Mouse (Mus musculus) heart, embryonic 11.5 days (tissue): ENCODE results near the gene Abca6. TPM values are rescaled to one million over a fixed set of nuclear protein-coding genes. Genes with fewer than 3 reads are reported as not detected.

Experiments used
- ATAC-seq: fragments of 200-750 bp; cut with Nextera tagmentation; replicated peaks from 2 replicates; pipeline ENCODE4 v1.8.0; 2017; ENCODE audit warnings: moderate library complexity; ENCODE audit not compliant: insufficient number of reproducible peaks, low FRiP score, low TSS enrichment
- H3K27ac ChIP-seq: fragments of 300-500 bp; sonication (generic); 2 replicates; pipeline ENCODE4 v1.5.1; 2014; ENCODE audit warnings: mild to moderate bottlenecking, low read depth, low read length
- H3K27me3 ChIP-seq: fragments of 300-500 bp; sonication (generic); 2 replicates; pipeline ENCODE4 v1.6.1; 2014; ENCODE audit warnings: mild to moderate bottlenecking, low read length, mixed read lengths; ENCODE audit not compliant: control insufficient read depth, insufficient read depth
- H3K36me3 ChIP-seq: fragments of 300-500 bp; sonication (generic); 2 replicates; pipeline ENCODE4 v1.6.1; 2014; ENCODE audit warnings: mild to moderate bottlenecking, low read length, moderate library complexity, mixed read lengths; ENCODE audit not compliant: control insufficient read depth, insufficient read depth
- H3K4me1 ChIP-seq: fragments of 300-500 bp; sonication (generic); 2 replicates; pipeline ENCODE4 v1.6.1; 2014; ENCODE audit warnings: low read length; ENCODE audit not compliant: control insufficient read depth, insufficient read depth
- H3K4me2 ChIP-seq: fragments of 300-500 bp; sonication (generic); 2 replicates; pipeline ENCODE4 v1.6.1; 2014; ENCODE audit warnings: mild to moderate bottlenecking, moderate library complexity
- H3K4me3 ChIP-seq: fragments of 300-500 bp; sonication (generic); 2 replicates; pipeline ENCODE4 v1.5.1; 2014; ENCODE audit warnings: low read depth, low read length
- H3K9ac ChIP-seq: fragments of 300-500 bp; sonication (generic); 2 replicates; pipeline ENCODE4 v1.6.1; 2014; ENCODE audit warnings: mild to moderate bottlenecking, low read depth, low read length, moderate library complexity
- H3K9me3 ChIP-seq: fragments of 300-500 bp; sonication (generic); replicated peaks from 2 replicates; pipeline ENCODE4 v1.6.1; 2016; ENCODE audit warnings: low read length; ENCODE audit not compliant: control insufficient read depth
- WGBS: fragments of 180-500 bp; shearing (Covaris S2); extraction: QIAGEN DNeasy Blood & Tissue Kit; methylation state at CpG from one replicate; pipeline ENCODE4 v1.1.7; 2014; ENCODE audit not compliant: insufficient replicate concordance; 5-methylcytosine and 5-hydroxymethylcytosine counted together
- polyA plus RNA-seq: library from polyadenylated mRNA; unstranded; fragments of >200 nt; fragmentation: Nextera tagmentation; extraction: Ambion mirVana; gene quantifications from 2 replicates; pipeline ENCODE4 v1.2.1, GENCODE M21; 2014

The Abca6 gene
- polyA plus RNA-seq, 1 experiment from 2014 or later: 0.57 TPM

DNA sequence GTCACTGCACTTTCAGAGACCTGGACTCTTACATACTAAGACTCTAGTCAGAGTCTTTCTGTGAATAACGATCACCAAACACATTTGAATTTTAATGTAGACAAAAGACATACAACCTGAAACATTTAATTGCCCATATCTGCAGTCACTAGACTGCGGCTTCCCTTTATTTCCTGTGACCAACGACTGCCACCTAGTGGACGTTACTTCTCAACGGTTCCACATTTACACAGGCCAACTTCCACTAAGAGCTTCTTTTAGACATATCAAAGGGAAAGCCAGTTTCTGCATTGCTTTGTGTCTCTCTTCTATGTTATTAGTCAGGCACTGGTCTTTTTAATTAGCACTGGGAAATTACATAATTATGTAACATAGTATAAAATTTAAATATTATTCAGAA is 20.2 kb upstream of the Abca6 start:
- no peak overlapping the region for H3K27ac ChIP-seq
- no peak overlapping the region for H3K4me2 ChIP-seq
- no peak overlapping the region for H3K9ac ChIP-seq
- no peaks in the 10 kb centered on the region for H3K9me3 ChIP-seq
- no peaks in the 10 kb centered on the region for H3K36me3 ChIP-seq
- no peak overlapping the region for H3K4me3 ChIP-seq
- no peak for ATAC-seq
- WGBS: 9% methylated on average over 5 of the region's 5 CpGs
- H3K27me3 ChIP-seq: no peaks in the 10 kb centered on the region
- no peaks in the 10 kb centered on the region for H3K4me1 ChIP-seq

DNA sequence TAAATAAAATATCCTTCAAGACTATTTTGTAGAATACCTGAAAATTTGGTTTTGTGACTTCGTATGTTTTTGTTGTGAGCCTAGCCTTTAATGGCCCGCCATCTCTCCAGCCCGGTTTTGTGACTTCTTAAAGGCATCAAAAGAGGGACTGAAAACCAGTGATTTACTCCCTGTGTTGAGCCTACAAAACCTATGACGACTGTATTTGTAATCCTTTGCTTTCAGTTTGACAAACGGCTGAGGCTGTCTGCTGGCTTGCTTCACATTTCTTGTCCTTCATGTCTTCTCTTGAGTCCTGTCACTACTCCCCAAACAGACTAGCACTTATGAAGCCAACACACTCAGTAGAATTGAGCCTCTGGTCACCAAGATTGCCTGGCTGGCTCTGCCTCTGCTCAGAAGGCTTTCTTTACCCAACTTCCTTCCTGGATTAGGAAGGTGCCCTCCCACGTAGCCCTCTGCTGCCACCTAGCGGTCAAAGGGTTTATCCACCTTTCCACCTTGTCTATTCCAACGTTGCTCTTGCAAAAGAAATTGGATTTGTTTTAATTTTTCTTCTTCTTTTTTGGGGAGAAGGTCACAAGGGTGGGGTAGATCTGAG is 16.8 kb upstream of the Abca6 start:
- Histone ChIP-seq H3K27me3 (no peaks in the 10 kb centered on the region), H3K27ac (no peak overlapping the region), H3K4me1 (no peaks in the 10 kb centered on the region), H3K4me3 (no peak overlapping the region), H3K36me3 (no peaks in the 10 kb centered on the region), H3K4me2 (peak overlapping the region; percentile 35), H3K9me3 (no peaks in the 10 kb centered on the region), H3K9ac (peak overlapping the region; percentile 46; the same call in 1 of the 2 replicates)
- no peak for ATAC-seq
- WGBS: 43% methylated on average over 8 of the region's 8 CpGs

DNA sequence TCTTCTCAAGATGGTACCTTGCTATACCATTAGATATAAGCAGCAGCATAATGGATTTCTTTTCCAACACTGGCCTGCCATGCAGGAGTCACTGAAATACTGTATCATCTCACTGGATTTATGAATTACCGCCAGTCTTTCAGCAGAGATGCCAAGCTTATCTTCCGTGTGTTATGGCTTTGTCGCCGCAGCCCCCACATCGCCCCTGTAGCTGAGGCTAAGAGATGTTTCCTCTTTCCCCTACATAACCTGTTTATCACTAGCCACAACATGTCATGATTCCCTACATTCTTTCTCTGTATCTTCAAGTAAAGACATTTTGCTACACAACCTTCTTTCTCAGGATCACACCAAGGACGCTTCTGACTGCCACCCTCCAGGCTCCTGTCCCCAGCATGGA is 15.7 kb upstream of the Abca6 start:
- Histone ChIP-seq H3K4me1 (no peaks in the 10 kb centered on the region), H3K36me3 (no peaks in the 10 kb centered on the region), H3K9ac (no peak overlapping the region), H3K4me3 (no peak overlapping the region), H3K27me3 (no peaks in the 10 kb centered on the region), H3K9me3 (no peaks in the 10 kb centered on the region), H3K4me2 (no peak overlapping the region), H3K27ac (no peak overlapping the region)
- WGBS: 78% methylated on average over 6 of the region's 6 CpGs
- ATAC-seq: no peak

DNA sequence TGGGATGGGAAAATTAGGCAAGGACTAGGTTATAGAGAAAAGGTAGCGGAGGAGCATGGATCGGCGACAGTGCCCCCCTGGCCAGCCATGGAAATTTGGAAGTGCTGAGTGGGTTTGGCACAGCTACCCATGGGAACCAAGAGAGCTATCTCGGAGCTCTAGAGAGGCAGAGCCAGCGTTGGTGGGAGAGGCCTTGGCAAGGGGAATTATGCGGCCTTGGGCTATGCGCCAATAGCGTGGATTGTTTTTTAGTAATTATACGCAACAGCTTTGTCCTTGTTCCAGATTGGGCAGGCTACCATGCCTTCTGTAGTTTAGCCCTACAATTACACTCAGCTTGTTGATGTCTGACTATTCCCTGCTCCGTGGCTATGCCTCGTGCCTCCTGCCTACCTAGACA is 15.2 kb upstream of the Abca6 start:
- no peaks in the 10 kb centered on the region for H3K27me3 ChIP-seq
- WGBS: 87% methylated on average over 11 of the region's 11 CpGs

DNA sequence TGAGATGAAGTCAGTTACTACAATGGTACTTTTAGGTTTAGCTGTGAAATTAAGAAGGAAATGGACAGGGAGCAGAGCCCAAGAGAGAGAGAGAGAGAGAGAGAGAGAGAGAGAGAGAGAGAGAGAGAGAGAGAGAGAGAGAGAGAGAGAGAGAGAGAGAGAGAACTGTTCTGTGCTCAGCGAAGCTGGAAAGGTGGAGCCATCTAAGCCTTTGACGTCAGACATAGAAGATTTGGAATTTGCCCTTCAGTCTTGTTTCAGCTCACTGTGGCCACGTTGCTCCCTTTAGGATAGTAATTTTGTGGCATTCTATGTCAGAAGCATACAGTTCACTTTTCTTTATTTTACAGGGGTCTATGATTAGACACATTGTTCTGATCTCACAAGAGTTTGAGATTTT is 10.3 kb upstream of the Abca6 start:
- Histone ChIP-seq H3K36me3 (no peaks in the 10 kb centered on the region), H3K4me2 (no peak overlapping the region), H3K9ac (no peak overlapping the region), H3K27me3 (no peaks in the 10 kb centered on the region), H3K9me3 (peaks cover 4% of the 10 kb centered on the region), H3K4me3 (no peak overlapping the region), H3K27ac (no peak overlapping the region), H3K4me1 (no peaks in the 10 kb centered on the region)
- ATAC-seq: no peak
- WGBS: 64% methylated on average over 3 of the region's 3 CpGs

More for the DNA sequence above, 15.2 kb upstream of the Abca6 start:
- no peaks in the 10 kb centered on the region for H3K36me3 ChIP-seq
- no peak overlapping the region for H3K4me2 ChIP-seq
- H3K4me3 ChIP-seq: no peak overlapping the region
- H3K27ac ChIP-seq: no peak overlapping the region
- H3K4me1 ChIP-seq: no peaks in the 10 kb centered on the region
- H3K9me3 ChIP-seq: no peaks in the 10 kb centered on the region
- H3K9ac ChIP-seq: no peak overlapping the region
- ATAC-seq: no peak

DNA sequence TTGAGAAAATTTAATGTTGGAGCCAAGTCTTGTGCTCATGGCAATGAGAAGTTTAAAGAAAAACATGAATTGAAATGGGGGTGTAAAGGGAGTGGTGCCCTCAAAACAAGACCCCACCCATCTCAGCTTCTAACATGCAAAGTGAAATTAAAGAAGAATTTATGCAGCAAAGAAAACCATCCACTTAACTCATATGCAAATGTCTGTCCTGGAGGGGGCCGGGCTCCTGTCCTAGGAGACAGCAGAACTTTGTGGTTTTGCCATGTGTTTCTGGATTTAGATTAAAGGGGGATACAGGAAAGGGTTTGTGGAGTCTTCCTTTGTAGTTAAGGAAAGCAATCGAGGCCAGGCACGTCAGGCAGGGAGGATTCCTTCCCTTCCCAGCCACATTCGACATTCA is 6.3 kb upstream of the Abca6 start:
- H3K36me3 ChIP-seq: no peaks in the 10 kb centered on the region
- no peak overlapping the region for H3K4me2 ChIP-seq

DNA sequence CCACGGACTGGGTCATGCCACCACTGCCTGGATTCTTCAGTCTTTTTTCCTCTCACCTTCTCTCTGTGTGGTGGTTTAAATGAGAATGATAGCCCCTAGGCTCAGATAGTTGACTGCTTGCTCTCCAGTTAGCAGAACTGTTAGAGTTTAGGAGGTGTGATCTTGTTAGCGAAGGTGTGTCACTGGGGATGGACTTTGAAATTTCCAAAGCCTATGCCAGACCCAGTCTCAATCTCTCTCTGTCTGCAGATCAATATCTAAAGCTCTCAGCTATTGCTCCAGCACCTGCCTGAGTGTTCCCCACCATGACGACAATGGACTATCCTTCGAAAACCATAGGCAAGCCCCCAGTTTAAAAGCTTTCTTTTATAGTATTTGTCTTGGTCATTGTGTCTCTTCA is 5.5 kb upstream of the Abca6 start:
- H3K36me3 ChIP-seq: no peaks in the 10 kb centered on the region
- H3K4me1 ChIP-seq: no peaks in the 10 kb centered on the region
- no peak overlapping the region for H3K9ac ChIP-seq
- WGBS: 87% methylated on average over 4 of the region's 4 CpGs
- peaks cover 4% of the 10 kb centered on the region for H3K9me3 ChIP-seq
- no peak overlapping the region for H3K27ac ChIP-seq
- no peak for ATAC-seq
- no peaks in the 10 kb centered on the region for H3K27me3 ChIP-seq
- no peak overlapping the region for H3K4me3 ChIP-seq
- H3K4me2 ChIP-seq: no peak overlapping the region

More for the DNA sequence above, 6.3 kb upstream of the Abca6 start:
- H3K4me3 ChIP-seq: no peak overlapping the region
- H3K27me3 ChIP-seq: no peaks in the 10 kb centered on the region
- no peak overlapping the region for H3K27ac ChIP-seq
- WGBS: 71% methylated on average over 4 of the region's 4 CpGs
- no peak for ATAC-seq
- H3K9ac ChIP-seq: no peak overlapping the region
- peaks cover 4% of the 10 kb centered on the region for H3K9me3 ChIP-seq
- H3K4me1 ChIP-seq: no peaks in the 10 kb centered on the region

DNA sequence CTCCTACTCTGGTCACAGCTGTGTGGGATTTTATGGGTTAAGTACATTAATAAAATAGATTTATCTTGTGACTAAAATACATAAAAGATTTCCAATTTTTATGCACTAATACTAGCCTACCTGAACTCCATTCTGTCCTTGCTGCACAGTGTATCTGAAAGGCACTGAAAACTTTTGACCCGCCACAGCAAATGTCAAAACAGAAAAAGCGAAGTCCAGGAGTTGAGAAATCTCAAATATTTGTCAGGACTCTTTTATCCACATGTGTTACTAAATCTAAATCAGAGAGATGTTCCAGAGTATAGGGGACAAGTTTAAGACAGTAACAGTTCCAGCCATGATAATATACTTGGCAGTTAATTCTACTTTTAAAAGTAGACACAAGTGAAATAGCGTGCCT is 680 bp upstream of the Abca6 start:
- Histone ChIP-seq H3K27ac (no peak overlapping the region), H3K27me3 (no peaks in the 10 kb centered on the region), H3K9me3 (no peaks in the 10 kb centered on the region), H3K9ac (no peak overlapping the region), H3K4me1 (no peaks in the 10 kb centered on the region), H3K4me2 (no peak overlapping the region), H3K36me3 (no peaks in the 10 kb centered on the region), H3K4me3 (no peak overlapping the region)
- WGBS: 54% methylated on average over 3 of the region's 3 CpGs
- ATAC-seq: no peak

DNA sequence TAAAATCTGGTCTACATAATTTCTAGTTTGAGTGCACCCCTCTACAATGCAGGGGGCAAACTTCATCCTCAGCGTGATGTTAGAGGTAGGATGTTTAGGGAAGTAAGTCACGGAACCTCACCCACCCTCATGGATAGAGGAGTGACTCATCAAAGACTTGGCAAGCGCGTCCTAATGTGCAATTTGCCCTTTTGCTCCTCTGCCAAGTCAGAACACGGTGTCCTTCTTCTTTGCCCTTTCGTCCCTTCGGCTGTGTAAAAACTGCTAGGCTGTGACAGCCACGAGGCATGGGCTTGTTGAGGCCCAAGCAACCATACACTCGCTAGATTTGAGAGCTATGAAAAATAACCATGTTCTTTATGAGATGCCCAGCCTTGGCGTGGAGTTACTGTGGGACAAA is 6.8 kb downstream of the Abca6 start:
- Histone ChIP-seq H3K4me3 (no peak overlapping the region), H3K4me2 (no peak overlapping the region), H3K27ac (no peak overlapping the region), H3K9ac (no peak overlapping the region), H3K4me1 (no peaks in the 10 kb centered on the region), H3K36me3 (no peaks in the 10 kb centered on the region), H3K9me3 (no peaks in the 10 kb centered on the region), H3K27me3 (no peaks in the 10 kb centered on the region)
- no peak for ATAC-seq
- 88% methylated on average over 10 of the region's 10 CpGs for WGBS
